ENCODE assay signal across 17 mouse cellular contexts in genomic region chr10:75878836-75879235, GRCm38 (mm10). TPM values are rescaled to one million over a fixed set of nuclear protein-coding genes. Genes with fewer than 3 reads are reported as not detected.
"Had no signal": no experiment of that assay in that cellular context is flagged by ENCODE, and none has a peak within 500 bp of the region (broad histone marks: within the 10 kb centered on the region; RNA-seq: fewer than 3 reads in every experiment).

No protein-coding gene starts in this region.

- H3K9ac ChIP-seq: liver, embryonic 13.5 days; liver, postnatal 0 days; midbrain, embryonic 15.5 days; neural tube, embryonic 12.5 days; stomach, embryonic 15.5 days had no signal

- H3K4me3 ChIP-seq: layer of hippocampus, adult 2 months; limb, embryonic 10.5 days; liver, embryonic 13.5 days; megakaryocyte, embryonic 14.5 days; midbrain, embryonic 15.5 days; neural tube, embryonic 12.5 days; stomach, embryonic 15.5 days had no signal

- H3K36me3 ChIP-seq: limb, embryonic 10.5 days; liver, embryonic 13.5 days; midbrain, embryonic 15.5 days; neural tube, embryonic 12.5 days; stomach, embryonic 15.5 days had no signal

- H3K27me3 ChIP-seq: midbrain, embryonic 15.5 days; neural tube, embryonic 12.5 days; stomach, embryonic 15.5 days had no signal

- H3K4me2 ChIP-seq: liver, embryonic 13.5 days; midbrain, embryonic 11.5 days; midbrain, embryonic 15.5 days; neural tube, embryonic 12.5 days; stomach, embryonic 15.5 days had no signal

- H3K9me3 ChIP-seq: limb, embryonic 10.5 days; liver, embryonic 13.5 days; midbrain, embryonic 15.5 days; neural tube, embryonic 12.5 days; stomach, embryonic 15.5 days had no signal

- H3K27ac ChIP-seq: hindbrain, postnatal 0 days; kidney, postnatal 0 days; layer of hippocampus, adult 2 months; limb, embryonic 10.5 days; liver, embryonic 13.5 days; macrophage; midbrain, embryonic 15.5 days; neural tube, embryonic 12.5 days; stomach, embryonic 15.5 days had no signal

- DNase-seq: liver, embryonic 13.5 days; liver, postnatal 0 days; retina, postnatal 1 day; right cerebral cortex, postnatal 4 days; spleen, adult 18-20 months; thymus, adult 2 months; thymus, postnatal 25 days had no signal

- ATAC-seq: hindbrain, postnatal 0 days; liver, postnatal 0 days; midbrain, embryonic 15.5 days had no signal

RNA-seq across cellular contexts. Expression of gene Derl3, which starts 14.4 kb away (rescaled TPM):
- polyA plus RNA-seq: macrophage had no signal
